Mouse (Mus musculus) bone marrow macrophage, adult 2 months (primary cell): Measurements from ENCODE around the gene Anapc13.

Source experiments
- CTCF ChIP-seq: IDR thresholded peaks from 2 replicates; pipeline ENCODE4 v1.5.1; 2012; ENCODE audit warnings: low read depth, mild to moderate bottlenecking, low read length, moderate library complexity
- POLR2A ChIP-seq: IDR thresholded peaks from 2 replicates; pipeline ENCODE4 v1.6.1; 2012; ENCODE audit warnings: mild to moderate bottlenecking, low read depth, low read length, borderline replicate concordance

- TF ChIP-seq CTCF, result no peak
- TF ChIP-seq POLR2A, result no peak
Measured at GRCm38 (mm10) chr9:102629052-102629451, 3.0 kb downstream of the Anapc13 start.
